Comparison of ENCODE assay signal across 16 mouse cellular contexts in genomic region chr13:82359442-82359841, GRCm38 (mm10).
DNase-seq lines count a peak whose midpoint lies in the region; ATAC-seq and TF ChIP-seq lines count a peak whose summit lies in the region.
"Had no signal": no experiment of that assay in that cellular context is flagged by ENCODE, and none has a peak within 500 bp of the region (broad histone marks: within the 10 kb centered on the region; RNA-seq: fewer than 3 reads in every experiment).

No protein-coding gene starts in this region.

- no peak for TF ChIP-seq CTCF in lung, postnatal 0 days (IDR thresholded peaks at IDR 0.05)
- no peak for TF ChIP-seq CTCF in brain, embryonic 14.5 days (IDR thresholded peaks at IDR 0.05; ENCODE audit: borderline replicate concordance, extremely low read depth, insufficient read depth, insufficient read length)

- H3K4me3 ChIP-seq in heart, embryonic 11.5 days (ENCODE audit: low read depth, low read length), result no peak overlapping the region
- H3K4me3 ChIP-seq in lung, postnatal 0 days (ENCODE audit: low read depth, low read length), result no peak overlapping the region
- H3K4me3 ChIP-seq: forebrain, embryonic 15.5 days; gastrocnemius, adult 2 months; hindbrain, embryonic 10.5 days; limb, embryonic 15.5 days; midbrain, embryonic 15.5 days had no signal

- peak; percentile 5 to 15 for DNase-seq in heart, adult 9 months (ENCODE audit: low spot score in 2 of 2)
- DNase-seq in lung, postnatal 0 days (ENCODE audit: low spot score), result peak; percentile 8
- no peak for DNase-seq in lung, postnatal 25 days (ENCODE audit: low spot score)
- peak; percentile 40 for DNase-seq in brain, embryonic 14.5 days (ENCODE audit: low read depth)
- peak; percentile 28 to 31 for DNase-seq in kidney, postnatal 25 days
- DNase-seq in right cerebral cortex, postnatal 4 days, result no peak
- DNase-seq: cerebellum, postnatal 10 days; gastrocnemius, adult 2 months; liver, postnatal 0 days; right cerebral cortex, adult 18-20 months; thymus, adult 2 months had no signal

- H3K27me3 ChIP-seq in heart, embryonic 11.5 days (ENCODE audit: control insufficient read depth, insufficient read depth, low read length), result no peaks in the 10 kb centered on the region
- H3K27me3 ChIP-seq in lung, postnatal 0 days (replicated peaks; ENCODE audit: insufficient read depth, low read length), result no peaks in the 10 kb centered on the region
- H3K27me3 ChIP-seq: forebrain, embryonic 15.5 days; limb, embryonic 15.5 days; midbrain, embryonic 15.5 days had no signal

- TF ChIP-seq POLR2A in brain, embryonic 14.5 days (IDR thresholded peaks at IDR 0.05; ENCODE audit: borderline replicate concordance, extremely low read depth, insufficient read depth, insufficient read length, poor library complexity, severe bottlenecking), result no peak

- no peak for TF ChIP-seq EP300 in lung, postnatal 0 days (IDR thresholded peaks at IDR 0.05)

- no peak overlapping the region for H3K9ac ChIP-seq in heart, embryonic 11.5 days (ENCODE audit: low read depth, low read length)
- H3K9ac ChIP-seq in lung, postnatal 0 days (replicated peaks; ENCODE audit: low read depth), result no peak overlapping the region
- H3K9ac ChIP-seq: forebrain, embryonic 15.5 days; limb, embryonic 15.5 days; liver, postnatal 0 days; midbrain, embryonic 15.5 days had no signal

- H3K27ac ChIP-seq in heart, embryonic 11.5 days (ENCODE audit: low read depth, low read length), result no peak overlapping the region
- H3K27ac ChIP-seq in lung, postnatal 0 days (ENCODE audit: low read length), result no peak overlapping the region
- H3K27ac ChIP-seq: forebrain, embryonic 15.5 days; gastrocnemius, adult 2 months; hindbrain, embryonic 10.5 days; limb, embryonic 15.5 days; midbrain, embryonic 15.5 days had no signal

- H3K36me3 ChIP-seq in heart, embryonic 11.5 days (ENCODE audit: control insufficient read depth, insufficient read depth, low read length), result no peaks in the 10 kb centered on the region
- H3K36me3 ChIP-seq in lung, postnatal 0 days (ENCODE audit: insufficient read depth, low read length), result no peaks in the 10 kb centered on the region
- H3K36me3 ChIP-seq: forebrain, embryonic 15.5 days; hindbrain, embryonic 10.5 days; limb, embryonic 15.5 days; midbrain, embryonic 15.5 days had no signal

- ATAC-seq in heart, embryonic 11.5 days (replicated peaks; ENCODE audit: insufficient number of reproducible peaks, low FRiP score, low TSS enrichment), result no peak
- no peak; the same call in 1 of the 2 replicates for ATAC-seq in lung, postnatal 0 days
- ATAC-seq: forebrain, embryonic 15.5 days; liver, postnatal 0 days; midbrain, embryonic 15.5 days had no signal

- no peaks in the 10 kb centered on the region for H3K9me3 ChIP-seq in heart, embryonic 11.5 days (replicated peaks; ENCODE audit: control insufficient read depth, low read length)
- no peaks in the 10 kb centered on the region for H3K9me3 ChIP-seq in lung, postnatal 0 days (ENCODE audit: low read length)
- H3K9me3 ChIP-seq: forebrain, embryonic 15.5 days; hindbrain, embryonic 10.5 days; limb, embryonic 15.5 days; midbrain, embryonic 15.5 days had no signal

- H3K4me2 ChIP-seq in heart, embryonic 11.5 days, result no peak overlapping the region
- no peak overlapping the region for H3K4me2 ChIP-seq in lung, postnatal 0 days (replicated peaks; ENCODE audit: low read depth, low read length)
- H3K4me2 ChIP-seq: forebrain, embryonic 15.5 days; limb, embryonic 15.5 days; midbrain, embryonic 15.5 days had no signal

- 79% methylated on average over 1 of the region's 1 CpGs for WGBS in heart, embryonic 11.5 days (ENCODE audit: insufficient replicate concordance)
- 42% methylated on average over 1 of the region's 1 CpGs for WGBS in lung, postnatal 0 days

- H3K4me1 ChIP-seq in heart, embryonic 11.5 days (ENCODE audit: control insufficient read depth, insufficient read depth, low read length), result no peaks in the 10 kb centered on the region
- no peaks in the 10 kb centered on the region for H3K4me1 ChIP-seq in lung, postnatal 0 days (ENCODE audit: insufficient read depth, low read depth, low read length)
- H3K4me1 ChIP-seq: forebrain, embryonic 15.5 days; hindbrain, embryonic 10.5 days; limb, embryonic 15.5 days; midbrain, embryonic 15.5 days had no signal

Comparison
In these comparisons a context has a peak if more than half of its experiments do, and no peak if none do; other contexts are left out.
1. DNase-seq: peak in heart, adult 9 months (2 of 2), lung, postnatal 0 days (single experiment), brain, embryonic 14.5 days (single experiment) and kidney, postnatal 25 days (2 of 2); none in lung, postnatal 25 days (single experiment) and right cerebral cortex, postnatal 4 days (single experiment).